Mouse (Mus musculus): ENCODE results near the gene Tmem206.

DNA sequence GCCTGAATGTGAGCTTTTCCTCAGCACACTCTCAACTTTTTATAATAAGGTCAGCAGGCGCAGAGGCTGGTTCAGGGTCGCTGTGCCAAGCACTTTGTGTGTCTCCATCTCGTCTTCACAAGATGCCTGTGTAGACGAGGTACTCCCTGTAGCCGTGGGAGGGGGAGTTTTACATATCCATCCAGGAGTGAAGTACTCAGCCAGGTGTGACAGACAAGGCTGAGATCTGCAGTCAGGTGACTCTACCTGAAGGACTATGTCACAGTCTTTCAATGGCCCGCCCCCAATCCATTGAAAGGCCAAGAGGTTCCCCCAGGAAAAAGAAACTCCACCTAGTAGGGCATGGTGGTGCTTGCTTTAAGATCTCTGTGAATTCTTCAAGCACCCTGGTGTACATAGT is 12.6 kb upstream of the Tmem206 start:
- TF ChIP-seq GATA1 (IDR thresholded peaks at IDR 0.05; ENCODE audit: low read length) (no peak), TAL1 (IDR thresholded peaks at IDR 0.05; ENCODE audit: low read length) (no peak)
